Mouse (Mus musculus): Measurements from ENCODE around the gene Creg1. TPM values are rescaled to one million over a fixed set of nuclear protein-coding genes. Genes with fewer than 3 reads are reported as not detected.

The Creg1 gene
- total RNA-seq, 2 experiments from 2014 or later, result 54.3 to 62.4 TPM

Other genes starting within 250 kb of the Creg1 start
- gene Mpzl1, start 129.2 kb upstream of the Creg1 start, total RNA-seq (2021), result 1 to 10 TPM; 4.8 to 5.3 TPM
- 100 to 1,000 TPM in 1 of 2 experiments, 10 to 100 TPM in 1; 89.6 to 103 TPM for gene Rcsd1, start 54.0 kb upstream of the Creg1 start, total RNA-seq (2021)
- under 1 TPM; 0.23 to 0.26 TPM for gene Cd247, start 24.9 kb downstream of the Creg1 start, total RNA-seq (2021)
- gene Pou2f1, start 238.9 kb downstream of the Creg1 start, total RNA-seq (2021), result 1 to 10 TPM; 7.7 to 8.3 TPM